8 mouse cellular contexts compared by ENCODE assay signal in genomic region chr5:75834766-75835555, GRCm38 (mm10).
DNase-seq lines count a peak whose midpoint lies in the region; ATAC-seq and TF ChIP-seq lines count a peak whose summit lies in the region.

No protein-coding gene starts in this region.

- H3K4me2 ChIP-seq in limb, embryonic 12.5 days: peak overlapping the region; percentile 36
- peak overlapping the region; percentile 30; the same call in 1 of the 2 replicates for H3K4me2 ChIP-seq in midbrain, embryonic 15.5 days

- peak overlapping the region; percentile 50; the same call in 1 of the 2 replicates for H3K27ac ChIP-seq in limb, embryonic 12.5 days
- H3K27ac ChIP-seq in midbrain, embryonic 15.5 days: peak overlapping the region; percentile 48; the same call in 1 of the 2 replicates

- peak overlapping the region; percentile 35; the same call in 1 of the 2 replicates for H3K4me3 ChIP-seq in E14TG2a.4 (replicated peaks; ENCODE audit: low read length)
- no peak overlapping the region for H3K4me3 ChIP-seq in limb, embryonic 12.5 days (replicated peaks)
- H3K4me3 ChIP-seq in midbrain, embryonic 15.5 days: no peak overlapping the region

- no peaks in the 10 kb centered on the region for H3K36me3 ChIP-seq in E14TG2a.4 (ENCODE audit: insufficient read depth, low read length)
- H3K36me3 ChIP-seq in limb, embryonic 12.5 days: no peaks in the 10 kb centered on the region
- no peaks in the 10 kb centered on the region for H3K36me3 ChIP-seq in midbrain, embryonic 15.5 days (replicated peaks)

- peaks cover 23% of the 10 kb centered on the region for H3K27me3 ChIP-seq in E14TG2a.4 (ENCODE audit: insufficient read depth, low read length)
- H3K27me3 ChIP-seq in limb, embryonic 12.5 days: no peaks in the 10 kb centered on the region
- no peaks in the 10 kb centered on the region for H3K27me3 ChIP-seq in midbrain, embryonic 15.5 days (replicated peaks)

- no peak overlapping the region for H3K9ac ChIP-seq in limb, embryonic 12.5 days (replicated peaks)
- H3K9ac ChIP-seq in midbrain, embryonic 15.5 days: no peak overlapping the region

- TF ChIP-seq CTCF in E14TG2a.4 (conservative IDR thresholded peaks at IDR 0.05; ENCODE audit: low read length): no peak

- ATAC-seq in common myeloid progenitor, adult 5-6 weeks (replicated peaks; ENCODE audit: low read depth, poor library complexity, severe bottlenecking): peak; percentile 21
- ATAC-seq in limb, embryonic 12.5 days (ENCODE audit: insufficient number of reproducible peaks, insufficient read depth, low FRiP score, low TSS enrichment, low read depth): no peak
- ATAC-seq in midbrain, embryonic 15.5 days (replicated peaks): no peak; the same call in 1 of the 2 replicates

- 51% methylated on average over 17 of the region's 17 CpGs for WGBS in limb, embryonic 12.5 days
- WGBS in midbrain, embryonic 15.5 days: 59% methylated on average over 17 of the region's 17 CpGs

- peaks cover 18% of the 10 kb centered on the region for H3K4me1 ChIP-seq in E14TG2a.4 (replicated peaks; ENCODE audit: low read depth, low read length)
- peaks cover 12% of the 10 kb centered on the region for H3K4me1 ChIP-seq in limb, embryonic 12.5 days (replicated peaks)
- no peaks in the 10 kb centered on the region for H3K4me1 ChIP-seq in midbrain, embryonic 15.5 days

- H3K9me3 ChIP-seq in E14TG2a.4 (ENCODE audit: low read length): peaks cover 4% of the 10 kb centered on the region; the same call in 1 of the 2 replicates
- no peaks in the 10 kb centered on the region for H3K9me3 ChIP-seq in limb, embryonic 12.5 days
- H3K9me3 ChIP-seq in midbrain, embryonic 15.5 days: no peaks in the 10 kb centered on the region

- intact Hi-C loops in gastrocnemius, postnatal 36 days (cut with DNase I): no loop called here

- peak; percentile 38 for DNase-seq in heart, postnatal 4 days
- no peak for DNase-seq in gastrocnemius, postnatal 36 days
- no peak for DNase-seq in natural killer cell, adult 2 months (ENCODE audit: low spot score in 2 of 2)
- DNase-seq in adrenal gland, adult 18-20 months (ENCODE audit: low spot score in 2 of 2): no peak
